Mouse (Mus musculus) forebrain, postnatal 0 days (tissue): Measurements from ENCODE around the gene Uroc1. TPM values are rescaled to one million over a fixed set of nuclear protein-coding genes. Genes with fewer than 3 reads are reported as not detected.

ENCODE experiments used
- ATAC-seq: fragments of 200-750 bp; cut with Nextera tagmentation; 2 replicates; pipeline ENCODE4 v1.8.0; 2017; ENCODE audit warnings: mild to moderate bottlenecking, moderate library complexity
- DNase-seq: peaks from one replicate; pipeline ENCODE4 v3.0.0-alpha.2; 2015
- H3K27ac ChIP-seq: fragments of 300-500 bp; sonication (generic); 2 replicates; pipeline ENCODE4 v1.5.1; 2014; ENCODE audit warnings: low read depth, mild to moderate bottlenecking, antibody characterized with exemption, low read length, moderate library complexity, mixed read lengths
- H3K27me3 ChIP-seq: fragments of 300-500 bp; sonication (generic); 2 replicates; pipeline ENCODE4 v1.6.1; 2014; ENCODE audit warnings: mild to moderate bottlenecking, low read length, mixed read lengths; ENCODE audit not compliant: insufficient read depth
- H3K36me3 ChIP-seq: fragments of 300-500 bp; sonication (generic); 2 replicates; pipeline ENCODE4 v1.6.1; 2014; ENCODE audit warnings: mild to moderate bottlenecking, moderate library complexity; ENCODE audit not compliant: insufficient read depth
- H3K4me1 ChIP-seq: fragments of 300-500 bp; sonication (generic); 2 replicates; pipeline ENCODE4 v1.6.1; 2014; ENCODE audit warnings: antibody characterized with exemption; ENCODE audit not compliant: insufficient read depth
- H3K4me2 ChIP-seq: fragments of 300-500 bp; sonication (generic); 2 replicates; pipeline ENCODE4 v1.6.1; 2014; ENCODE audit warnings: low read depth, mild to moderate bottlenecking, moderate library complexity
- H3K4me3 ChIP-seq: fragments of 300-500 bp; sonication (generic); 2 replicates; pipeline ENCODE4 v1.5.1; 2014; ENCODE audit warnings: low read depth, low read length, mixed read lengths
- H3K9ac ChIP-seq: fragments of 300-500 bp; sonication (generic); 2 replicates; pipeline ENCODE4 v1.6.1; 2014; ENCODE audit warnings: mild to moderate bottlenecking
- H3K9me3 ChIP-seq: fragments of 300-500 bp; sonication (generic); 2 replicates; pipeline ENCODE4 v1.6.1; 2016; ENCODE audit warnings: low read length
- CTCF ChIP-seq: sonication (generic); IDR thresholded peaks from 2 replicates; pipeline ENCODE4 v1.5.1; 2016; ENCODE audit warnings: antibody characterized with exemption, control low read depth, low read depth
- WGBS: fragments of 180-500 bp; shearing (Covaris S2); extraction: QIAGEN DNeasy Blood & Tissue Kit; methylation state at CpG from one replicate; pipeline ENCODE4 v1.1.7; 2014; 5-methylcytosine and 5-hydroxymethylcytosine counted together
- polyA plus RNA-seq: library from polyadenylated mRNA; unstranded; fragments of >200 nt; fragmentation: Nextera tagmentation; extraction: Ambion mirVana; gene quantifications from 2 replicates; pipeline ENCODE4 v1.2.1, GENCODE M21; 2015
- total RNA-seq: library from RNA; depleted of rRNA; stranded (reverse); fragments of >200 nt; gene quantifications from 2 replicates; pipeline ENCODE4 v1.2.3, GENCODE M21; 2014; rRNA removed

Uroc1 gene
- total and polyA plus RNA-seq, 2 experiments from 2014 or later: not detected

- Histone ChIP-seq H3K27me3 (no peaks in the 10 kb centered on the region), H3K9me3 (no peaks in the 10 kb centered on the region), H3K4me3 (no peak overlapping the region), H3K9ac (no peak overlapping the region), H3K27ac (no peak overlapping the region), H3K4me2 (no peak overlapping the region), H3K4me1 (no peaks in the 10 kb centered on the region), H3K36me3 (peaks cover 57% of the 10 kb centered on the region)
- DNase-seq: no peak
- no peak for TF ChIP-seq CTCF
- 96% methylated on average over 2 of the region's 2 CpGs for WGBS
- ATAC-seq: no peak
These were observed 62.7 kb downstream of the Uroc1 start for GRCm38 (mm10) chr6:90395751-90396150.

DNA sequence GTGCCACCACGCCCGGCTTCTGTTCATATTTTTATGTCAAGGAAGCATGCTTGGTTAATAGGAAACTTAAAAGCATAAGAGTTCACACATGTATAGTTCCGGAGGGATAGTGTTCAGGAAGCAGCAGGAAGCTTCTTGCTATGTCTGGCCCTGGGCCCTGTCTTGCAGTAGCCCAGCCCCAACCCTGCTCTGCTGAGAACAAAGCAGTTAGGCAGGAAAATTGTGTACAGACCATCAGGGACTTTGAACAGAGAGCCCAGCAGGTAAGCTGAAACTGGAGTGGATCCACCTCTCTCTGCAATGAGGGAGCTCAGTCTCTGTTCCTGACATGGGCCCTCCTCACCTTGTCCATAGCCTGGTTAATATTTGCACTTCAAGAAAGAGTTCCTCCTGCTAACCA lies 64.2 kb downstream of the Uroc1 start:
- H3K4me2 ChIP-seq: no peak overlapping the region
- no peak overlapping the region for H3K9ac ChIP-seq
- H3K36me3 ChIP-seq: peaks cover 56% of the 10 kb centered on the region
- no peak for TF ChIP-seq CTCF
- H3K4me1 ChIP-seq: no peaks in the 10 kb centered on the region
- 92% methylated on average over 3 of the region's 3 CpGs for WGBS
- H3K4me3 ChIP-seq: no peak overlapping the region
- ATAC-seq (no peak), DNase-seq (no peak)
- H3K27ac ChIP-seq: no peak overlapping the region
- H3K27me3 ChIP-seq: no peaks in the 10 kb centered on the region
- no peaks in the 10 kb centered on the region for H3K9me3 ChIP-seq

DNA sequence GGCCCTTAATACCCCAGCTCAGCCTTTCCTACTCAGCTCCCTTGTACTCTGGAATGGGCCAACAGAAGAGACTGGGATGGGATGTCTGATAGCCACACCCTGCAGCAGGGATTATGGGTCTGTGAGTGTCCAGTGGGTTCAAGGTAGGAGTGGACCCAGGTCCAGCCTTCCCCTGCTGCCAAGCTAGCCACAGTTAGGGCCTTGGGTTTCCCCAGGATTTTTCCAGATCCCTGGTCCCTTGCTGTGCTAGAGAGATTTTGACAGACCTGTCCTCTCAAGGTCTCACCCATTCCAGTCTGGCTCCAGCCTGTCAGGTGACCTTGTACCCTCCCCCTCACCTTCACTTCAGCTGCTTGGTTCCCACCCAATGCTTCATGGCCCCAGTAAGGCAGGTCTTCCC lies 75.5 kb downstream of the Uroc1 start:
- no peak for ATAC-seq
- DNase-seq: no peak
- peaks cover 22% of the 10 kb centered on the region for H3K36me3 ChIP-seq

GRCm38 (mm10) chr6:90410972-90411371 lies 77.9 kb downstream of the Uroc1 start:
- H3K9me3 ChIP-seq: no peaks in the 10 kb centered on the region
- DNase-seq: no peak
- ATAC-seq: no peak
- H3K27ac ChIP-seq: no peak overlapping the region
- H3K36me3 ChIP-seq: peaks cover 6% of the 10 kb centered on the region
- no peaks in the 10 kb centered on the region for H3K4me1 ChIP-seq
- whole genome bisulfite sequencing: 92% methylated on average over 1 of the region's 1 CpGs
- H3K4me3 ChIP-seq: no peak overlapping the region
- no peak for TF ChIP-seq CTCF
- no peak overlapping the region for H3K4me2 ChIP-seq
- no peaks in the 10 kb centered on the region for H3K27me3 ChIP-seq
- H3K9ac ChIP-seq: no peak overlapping the region

More for the DNA sequence above, 75.5 kb downstream of the Uroc1 start:
- Histone ChIP-seq H3K4me2 (no peak overlapping the region), H3K9me3 (no peaks in the 10 kb centered on the region), H3K27me3 (no peaks in the 10 kb centered on the region), H3K27ac (no peak overlapping the region), H3K9ac (no peak overlapping the region), H3K4me1 (no peaks in the 10 kb centered on the region), H3K4me3 (no peak overlapping the region)
- no peak for TF ChIP-seq CTCF

DNA sequence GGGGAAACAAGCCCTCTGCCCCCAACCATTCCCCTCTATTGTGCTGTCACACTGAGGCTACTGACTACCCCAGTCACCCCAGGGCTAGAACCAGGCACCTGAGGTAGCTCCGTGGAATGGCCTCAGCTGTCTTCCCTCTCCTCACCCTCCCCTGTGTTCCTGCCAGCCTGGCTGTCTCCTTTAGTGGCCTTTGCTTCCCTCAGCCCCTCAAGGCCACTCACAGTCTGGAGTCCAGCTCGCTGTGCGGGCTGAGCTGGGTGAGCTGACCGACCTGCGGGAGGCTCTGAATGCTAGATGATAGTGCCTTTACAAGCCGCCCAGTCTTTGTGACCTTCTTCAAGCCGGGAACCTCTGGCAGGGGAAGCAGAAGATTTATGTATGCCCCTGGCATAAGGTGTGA lies 78.8 kb downstream of the Uroc1 start:
- TF ChIP-seq CTCF: no peak
- no peaks in the 10 kb centered on the region for H3K9me3 ChIP-seq
- ATAC-seq: no peak
- H3K4me1 ChIP-seq: no peaks in the 10 kb centered on the region
- no peaks in the 10 kb centered on the region for H3K36me3 ChIP-seq
- no peak overlapping the region for H3K4me3 ChIP-seq
- H3K9ac ChIP-seq: no peak overlapping the region
- H3K27ac ChIP-seq: no peak overlapping the region
- no peaks in the 10 kb centered on the region for H3K27me3 ChIP-seq
- WGBS: 81% methylated on average over 7 of the region's 7 CpGs
- H3K4me2 ChIP-seq: no peak overlapping the region
- DNase-seq: no peak

Other genes starting within 250 kb of the Uroc1 start
- not detected in 2 replicates for gene Vmn1r50, start 231.9 kb upstream of the Uroc1 start, total RNA-seq
- gene Vmn1r50, start 231.9 kb upstream of the Uroc1 start, polyA plus RNA-seq: not detected in 2 replicates
- not detected in 2 replicates for gene Vmn1r51, start 210.7 kb upstream of the Uroc1 start, total RNA-seq
- gene Vmn1r51, start 210.7 kb upstream of the Uroc1 start, polyA plus RNA-seq: not detected in 2 replicates
- not detected in 2 replicates for gene Vmn1r52, start 158.5 kb upstream of the Uroc1 start, total RNA-seq
- not detected in 2 replicates for gene Vmn1r52, start 158.5 kb upstream of the Uroc1 start, polyA plus RNA-seq
- gene V1ra8, start 130.5 kb upstream of the Uroc1 start, total RNA-seq: not detected in 2 replicates
- not detected in 2 replicates for gene V1ra8, start 130.5 kb upstream of the Uroc1 start, polyA plus RNA-seq
- gene Vmn1r53, start 108.8 kb upstream of the Uroc1 start, total RNA-seq: not detected in 2 replicates
- not detected in 2 replicates for gene Vmn1r53, start 108.8 kb upstream of the Uroc1 start, polyA plus RNA-seq
- gene Vmn1r54, start 87.0 kb upstream of the Uroc1 start, total RNA-seq: not detected in 2 replicates
- not detected in 2 replicates for gene Vmn1r54, start 87.0 kb upstream of the Uroc1 start, polyA plus RNA-seq
- gene BC048671, start 32.1 kb upstream of the Uroc1 start, total RNA-seq: not detected in 2 replicates
- gene BC048671, start 32.1 kb upstream of the Uroc1 start, polyA plus RNA-seq: not detected in 2 replicates
- gene Chst13, start 8.1 kb upstream of the Uroc1 start, total RNA-seq: not detected in 2 replicates
- not detected in 2 replicates for gene Chst13, start 8.1 kb upstream of the Uroc1 start, polyA plus RNA-seq
- gene Zxdc, start 36.2 kb downstream of the Uroc1 start, total RNA-seq: 29.0 and 33.6 TPM in 2 replicates
- 6.0 and 7.7 TPM in 2 replicates for gene Zxdc, start 36.2 kb downstream of the Uroc1 start, polyA plus RNA-seq
- 3.4 and 6.5 TPM in 2 replicates for gene Cfap100, start 95.5 kb downstream of the Uroc1 start, total RNA-seq
- gene Cfap100, start 95.5 kb downstream of the Uroc1 start, polyA plus RNA-seq: 4.0 and 4.9 TPM in 2 replicates
- 16.6 and 24.6 TPM in 2 replicates for gene Klf15, start 129.3 kb downstream of the Uroc1 start, total RNA-seq
- 16.2 and 17.5 TPM in 2 replicates for gene Klf15, start 129.3 kb downstream of the Uroc1 start, polyA plus RNA-seq
- 70.2 and 71.3 TPM in 2 replicates for gene Aldh1l1, start 153.1 kb downstream of the Uroc1 start, total RNA-seq
- gene Aldh1l1, start 153.1 kb downstream of the Uroc1 start, polyA plus RNA-seq: 54.2 and 67.8 TPM in 2 replicates